Mouse (Mus musculus) testis, postnatal 10 days (tissue): ENCODE measurements around the gene Anapc16.

Source experiments
- DNase-seq: peaks from one replicate; pipeline ENCODE4 v3.0.0; 2021; ENCODE audit warnings: low spot score

Anapc16 gene

GRCm38 (mm10) chr10:59970450-59971062, 32.4 kb downstream of the Anapc16 start:
- DNase-seq: no peak

GRCm38 (mm10) chr10:59969821-59970449, 33.0 kb downstream of the Anapc16 start:
- DNase-seq: peak; percentile 73

- peak; percentile 81 for DNase-seq
Observed at GRCm38 (mm10) chr10:59967309-59967942, 35.5 kb downstream of the Anapc16 start.

- DNase-seq: no peak
Observed at GRCm38 (mm10) chr10:59966743-59967142, 36.2 kb downstream of the Anapc16 start.

- DNase-seq: no peak
Observed at GRCm38 (mm10) chr10:59965788-59966187, 37.1 kb downstream of the Anapc16 start.

GRCm38 (mm10) chr10:59965362-59965695, 37.6 kb downstream of the Anapc16 start:
- DNase-seq: no peak

- DNase-seq: peak; percentile 71
Observed at GRCm38 (mm10) chr10:59964504-59965361, 38.2 kb downstream of the Anapc16 start.

- DNase-seq: no peak
Observed at GRCm38 (mm10) chr10:59963609-59964008, 39.3 kb downstream of the Anapc16 start.

GRCm38 (mm10) chr10:59959517-59959916, 43.4 kb downstream of the Anapc16 start:
- DNase-seq: no peak

GRCm38 (mm10) chr10:59958458-59958857, 44.5 kb downstream of the Anapc16 start:
- no peak for DNase-seq

- DNase-seq: peak; percentile 74
Observed at GRCm38 (mm10) chr10:59957171-59958149, 45.5 kb downstream of the Anapc16 start.

- DNase-seq: no peak
Observed at GRCm38 (mm10) chr10:59956681-59957080, 46.3 kb downstream of the Anapc16 start.

- DNase-seq: no peak
Observed at GRCm38 (mm10) chr10:59953564-59954039, 49.3 kb downstream of the Anapc16 start.

- no peak for DNase-seq
Observed at GRCm38 (mm10) chr10:59952781-59953563, 50.0 kb downstream of the Anapc16 start.

GRCm38 (mm10) chr10:59952152-59952780, 50.7 kb downstream of the Anapc16 start:
- peak; percentile 74 for DNase-seq

- DNase-seq: peak; percentile 99
Observed at GRCm38 (mm10) chr10:59951211-59952151, 51.5 kb downstream of the Anapc16 start, which contains the start of gene Ddit4. Gene Ddit4 (minus strand): TSS chr10:59951834.

- peak; percentile 86 for DNase-seq
Observed at GRCm38 (mm10) chr10:59950716-59951191, 52.2 kb downstream of the Anapc16 start.
